Mouse (Mus musculus): ENCODE results near the gene Rpap2. TPM values are rescaled to one million over a fixed set of nuclear protein-coding genes. Genes with fewer than 3 reads are reported as not detected.

The Rpap2 gene
- total and polyA plus RNA-seq, 2 experiments from 2014 or later = 11.1 to 12.9 TPM

- peaks cover 46% of the 10 kb centered on the region for H3K36me3 ChIP-seq (replicated peaks; ENCODE audit: control insufficient read depth, insufficient read depth, low read length)
- DNase-seq (ENCODE audit: low spot score) (no peak), ATAC-seq (ENCODE audit: insufficient read depth, low read depth) (no peak)
- H3K4me1 ChIP-seq (ENCODE audit: control insufficient read depth, insufficient read depth) = no peaks in the 10 kb centered on the region
- no peak overlapping the region for H3K9ac ChIP-seq (replicated peaks; ENCODE audit: low read depth, low read length)
- H3K9me3 ChIP-seq (replicated peaks; ENCODE audit: control insufficient read depth, low read length) = no peaks in the 10 kb centered on the region
- TF ChIP-seq CTCF (IDR thresholded peaks at IDR 0.05; ENCODE audit: low read depth) = no peak
- TF ChIP-seq EP300 (IDR thresholded peaks at IDR 0.05; ENCODE audit: low read depth) = no peak
- no peaks in the 10 kb centered on the region for H3K27me3 ChIP-seq (ENCODE audit: control insufficient read depth, insufficient read depth, low read length)
- H3K4me3 ChIP-seq (ENCODE audit: low read depth, low read length) = no peak overlapping the region
- 94% methylated on average over 9 of the region's 9 CpGs for WGBS
- no peak overlapping the region for H3K27ac ChIP-seq (ENCODE audit: low read depth)
- H3K4me2 ChIP-seq (ENCODE audit: low read depth, low read length) = no peak overlapping the region
Observed at GRCm38 (mm10) chr5:107569148-107569547, 28.0 kb upstream of the Rpap2 start.

- H3K4me2 ChIP-seq (ENCODE audit: low read depth, low read length) = peak overlapping the region; percentile 84
- DNase-seq (ENCODE audit: low spot score) = no peak
Observed at GRCm38 (mm10) chr5:107598380-107598779, 1.2 kb downstream of the Rpap2 start.

GRCm38 (mm10) chr5:107611224-107611623 lies 14.1 kb downstream of the Rpap2 start:
- DNase-seq (ENCODE audit: low spot score) (peak; percentile 50), ATAC-seq (ENCODE audit: insufficient read depth, low read depth) (0 out of 2 replicates have a peak, but pooled peaks have one; percentile 44)
- Histone ChIP-seq H3K4me3 (ENCODE audit: low read depth, low read length) (no peak overlapping the region), H3K9me3 (replicated peaks; ENCODE audit: control insufficient read depth, low read length) (no peaks in the 10 kb centered on the region), H3K27ac (ENCODE audit: low read depth) (no peak overlapping the region), H3K9ac (replicated peaks; ENCODE audit: low read depth, low read length) (no peak overlapping the region), H3K4me2 (ENCODE audit: low read depth, low read length) (no peak overlapping the region), H3K4me1 (ENCODE audit: control insufficient read depth, insufficient read depth) (no peaks in the 10 kb centered on the region), H3K27me3 (ENCODE audit: control insufficient read depth, insufficient read depth, low read length) (no peaks in the 10 kb centered on the region), H3K36me3 (replicated peaks; ENCODE audit: control insufficient read depth, insufficient read depth, low read length) (peaks cover 30% of the 10 kb centered on the region)
- TF ChIP-seq CTCF (IDR thresholded peaks at IDR 0.05; ENCODE audit: low read depth) = peak; percentile 94
- TF ChIP-seq EP300 (IDR thresholded peaks at IDR 0.05; ENCODE audit: low read depth) = no peak
- 5% methylated on average over 2 of the region's 2 CpGs for WGBS

More at GRCm38 (mm10) chr5:107598380-107598779, 1.2 kb downstream of the Rpap2 start:
- peak overlapping the region; percentile 89; the same call in 1 of the 2 replicates for H3K27ac ChIP-seq (ENCODE audit: low read depth)
- peak overlapping the region; percentile 92 for H3K4me3 ChIP-seq (ENCODE audit: low read depth, low read length)
- peak overlapping the region; percentile 86 for H3K9ac ChIP-seq (replicated peaks; ENCODE audit: low read depth, low read length)
- ATAC-seq (ENCODE audit: insufficient read depth, low read depth) = no peak
- peaks cover 5% of the 10 kb centered on the region; the same call in 1 of the 2 replicates for H3K4me1 ChIP-seq (ENCODE audit: control insufficient read depth, insufficient read depth)
- H3K27me3 ChIP-seq (ENCODE audit: control insufficient read depth, insufficient read depth, low read length) = no peaks in the 10 kb centered on the region
- WGBS = 25% methylated on average over 4 of the region's 4 CpGs
- no peak for TF ChIP-seq CTCF (IDR thresholded peaks at IDR 0.05; ENCODE audit: low read depth)
- no peak for TF ChIP-seq EP300 (IDR thresholded peaks at IDR 0.05; ENCODE audit: low read depth)
- H3K36me3 ChIP-seq (replicated peaks; ENCODE audit: control insufficient read depth, insufficient read depth, low read length) = peaks cover 21% of the 10 kb centered on the region
- no peaks in the 10 kb centered on the region for H3K9me3 ChIP-seq (replicated peaks; ENCODE audit: control insufficient read depth, low read length)

- peaks cover 35% of the 10 kb centered on the region for H3K36me3 ChIP-seq (replicated peaks; ENCODE audit: control insufficient read depth, insufficient read depth, low read length)
Observed at GRCm38 (mm10) chr5:107617986-107618385, 20.8 kb downstream of the Rpap2 start.

GRCm38 (mm10) chr5:107621327-107621726 lies 24.2 kb downstream of the Rpap2 start:
- H3K9ac ChIP-seq (replicated peaks; ENCODE audit: low read depth, low read length) = no peak overlapping the region
- no peak overlapping the region for H3K27ac ChIP-seq (ENCODE audit: low read depth)
- H3K9me3 ChIP-seq (replicated peaks; ENCODE audit: control insufficient read depth, low read length) = no peaks in the 10 kb centered on the region
- H3K4me1 ChIP-seq (ENCODE audit: control insufficient read depth, insufficient read depth) = no peaks in the 10 kb centered on the region
- no peaks in the 10 kb centered on the region for H3K27me3 ChIP-seq (ENCODE audit: control insufficient read depth, insufficient read depth, low read length)
- no peak overlapping the region for H3K4me3 ChIP-seq (ENCODE audit: low read depth, low read length)
- 79% methylated on average over 3 of the region's 3 CpGs for WGBS
- ATAC-seq (ENCODE audit: insufficient read depth, low read depth) (no peak), DNase-seq (ENCODE audit: low spot score) (no peak)
- no peak overlapping the region for H3K4me2 ChIP-seq (ENCODE audit: low read depth, low read length)
- TF ChIP-seq EP300 (IDR thresholded peaks at IDR 0.05; ENCODE audit: low read depth) = no peak
- no peak for TF ChIP-seq CTCF (IDR thresholded peaks at IDR 0.05; ENCODE audit: low read depth)
- peaks cover 28% of the 10 kb centered on the region for H3K36me3 ChIP-seq (replicated peaks; ENCODE audit: control insufficient read depth, insufficient read depth, low read length)

More at GRCm38 (mm10) chr5:107617986-107618385, 20.8 kb downstream of the Rpap2 start:
- DNase-seq (ENCODE audit: low spot score) = no peak
- Histone ChIP-seq H3K9me3 (replicated peaks; ENCODE audit: control insufficient read depth, low read length) (no peaks in the 10 kb centered on the region), H3K27ac (ENCODE audit: low read depth) (no peak overlapping the region), H3K27me3 (ENCODE audit: control insufficient read depth, insufficient read depth, low read length) (no peaks in the 10 kb centered on the region), H3K4me2 (ENCODE audit: low read depth, low read length) (no peak overlapping the region), H3K4me1 (ENCODE audit: control insufficient read depth, insufficient read depth) (no peaks in the 10 kb centered on the region), H3K9ac (replicated peaks; ENCODE audit: low read depth, low read length) (no peak overlapping the region), H3K4me3 (ENCODE audit: low read depth, low read length) (no peak overlapping the region)
- no peak for TF ChIP-seq CTCF (IDR thresholded peaks at IDR 0.05; ENCODE audit: low read depth)
- no peak for TF ChIP-seq EP300 (IDR thresholded peaks at IDR 0.05; ENCODE audit: low read depth)
- 80% methylated on average over 6 of the region's 6 CpGs for WGBS
- ATAC-seq (ENCODE audit: insufficient read depth, low read depth) = no peak

- Histone ChIP-seq H3K4me3 (ENCODE audit: low read depth, low read length) (no peak overlapping the region), H3K4me2 (ENCODE audit: low read depth, low read length) (no peak overlapping the region), H3K9ac (replicated peaks; ENCODE audit: low read depth, low read length) (no peak overlapping the region), H3K27me3 (ENCODE audit: control insufficient read depth, insufficient read depth, low read length) (no peaks in the 10 kb centered on the region), H3K9me3 (replicated peaks; ENCODE audit: control insufficient read depth, low read length) (no peaks in the 10 kb centered on the region), H3K27ac (ENCODE audit: low read depth) (no peak overlapping the region), H3K4me1 (ENCODE audit: control insufficient read depth, insufficient read depth) (no peaks in the 10 kb centered on the region), H3K36me3 (replicated peaks; ENCODE audit: control insufficient read depth, insufficient read depth, low read length) (peaks cover 22% of the 10 kb centered on the region)
- TF ChIP-seq EP300 (IDR thresholded peaks at IDR 0.05; ENCODE audit: low read depth) (no peak), CTCF (IDR thresholded peaks at IDR 0.05; ENCODE audit: low read depth) (no peak)
- 95% methylated on average over 4 of the region's 4 CpGs for WGBS
- ATAC-seq (ENCODE audit: insufficient read depth, low read depth) (no peak), DNase-seq (ENCODE audit: low spot score) (no peak)
Observed at GRCm38 (mm10) chr5:107633651-107634050, 36.5 kb downstream of the Rpap2 start.

All from heart, postnatal 0 days (tissue).